Mouse (Mus musculus) embryonic facial prominence, embryonic 15.5 days (tissue): ENCODE data around the gene Sec14l4. TPM values are rescaled to one million over a fixed set of nuclear protein-coding genes. Genes with fewer than 3 reads are reported as not detected.

ENCODE experiments used
- ATAC-seq: fragments of 200-750 bp; cut with Nextera tagmentation; 2 replicates; pipeline ENCODE4 v1.8.0; 2017; ENCODE audit warnings: low read depth, moderate TSS enrichment; ENCODE audit not compliant: insufficient number of reproducible peaks, low FRiP score, low TSS enrichment
- H3K27ac ChIP-seq: fragments of 300-500 bp; sonication (generic); replicated peaks from 2 replicates; pipeline ENCODE4 v1.5.1; 2015; ENCODE audit warnings: mild to moderate bottlenecking, inconsistent platforms
- H3K27me3 ChIP-seq: fragments of 300-500 bp; sonication (generic); 2 replicates; pipeline ENCODE4 v1.6.1; 2015; ENCODE audit warnings: inconsistent platforms
- H3K36me3 ChIP-seq: fragments of 300-500 bp; sonication (generic); 2 replicates; pipeline ENCODE4 v1.6.1; 2015; ENCODE audit warnings: mild to moderate bottlenecking, inconsistent platforms
- H3K4me1 ChIP-seq: fragments of 300-500 bp; sonication (generic); 2 replicates; pipeline ENCODE4 v1.6.1; 2015; ENCODE audit warnings: inconsistent platforms
- H3K4me2 ChIP-seq: fragments of 300-500 bp; sonication (generic); replicated peaks from 2 replicates; pipeline ENCODE4 v1.6.1; 2015; ENCODE audit warnings: mild to moderate bottlenecking, inconsistent platforms
- H3K4me3 ChIP-seq: fragments of 300-500 bp; sonication (generic); replicated peaks from 2 replicates; pipeline ENCODE4 v1.5.1; 2015; ENCODE audit warnings: mild to moderate bottlenecking, inconsistent platforms
- H3K9ac ChIP-seq: fragments of 300-500 bp; sonication (generic); 2 replicates; pipeline ENCODE4 v1.6.1; 2015; ENCODE audit warnings: inconsistent platforms
- H3K9me3 ChIP-seq: fragments of 300-500 bp; sonication (generic); replicated peaks from 2 replicates; pipeline ENCODE4 v1.6.1; 2016; ENCODE audit warnings: inconsistent platforms
- WGBS: fragments of 180-500 bp; shearing (Covaris S2); methylation state at CpG from one replicate; pipeline ENCODE4 v1.1.7; 2015; 5-methylcytosine and 5-hydroxymethylcytosine counted together
- polyA plus RNA-seq: library from polyadenylated mRNA; unstranded; fragments of >200 nt; fragmentation: Nextera tagmentation; extraction: Ambion mirVana; gene quantifications from 2 replicates; pipeline ENCODE4 v1.2.1, GENCODE M21; 2015

Sec14l4 gene
- polyA plus RNA-seq, 1 experiment from 2014 or later = 0.94 TPM

- WGBS = 64% methylated on average over 4 of the region's 4 CpGs
- no peak overlapping the region for H3K4me3 ChIP-seq
Observed at GRCm38 (mm10) chr11:4029343-4029742, 1.9 kb upstream of the Sec14l4 start.

GRCm38 (mm10) chr11:4031961-4032360, 699 bp downstream of the Sec14l4 start:
- ATAC-seq = no peak
- no peak overlapping the region for H3K27ac ChIP-seq
- WGBS = 27% methylated on average over 12 of the region's 12 CpGs

More at GRCm38 (mm10) chr11:4029343-4029742, 1.9 kb upstream of the Sec14l4 start:
- H3K9me3 ChIP-seq = no peaks in the 10 kb centered on the region
- H3K27ac ChIP-seq = no peak overlapping the region
- H3K27me3 ChIP-seq = peaks cover 3% of the 10 kb centered on the region; the same call in 1 of the 2 replicates
- H3K9ac ChIP-seq = no peak overlapping the region
- no peak overlapping the region for H3K4me2 ChIP-seq
- no peaks in the 10 kb centered on the region for H3K4me1 ChIP-seq
- ATAC-seq = no peak
- H3K36me3 ChIP-seq = no peaks in the 10 kb centered on the region

GRCm38 (mm10) chr11:4033471-4033870, 2.2 kb downstream of the Sec14l4 start:
- ATAC-seq = no peak
- no peaks in the 10 kb centered on the region for H3K36me3 ChIP-seq
- no peaks in the 10 kb centered on the region for H3K9me3 ChIP-seq
- H3K27me3 ChIP-seq = peaks cover 3% of the 10 kb centered on the region; the same call in 1 of the 2 replicates
- no peak overlapping the region for H3K4me3 ChIP-seq
- no peak overlapping the region for H3K4me2 ChIP-seq
- no peaks in the 10 kb centered on the region for H3K4me1 ChIP-seq
- H3K9ac ChIP-seq = no peak overlapping the region
- WGBS = 69% methylated on average over 7 of the region's 7 CpGs
- H3K27ac ChIP-seq = no peak overlapping the region

More at GRCm38 (mm10) chr11:4031961-4032360, 699 bp downstream of the Sec14l4 start:
- H3K36me3 ChIP-seq = no peaks in the 10 kb centered on the region
- no peaks in the 10 kb centered on the region for H3K9me3 ChIP-seq
- H3K4me3 ChIP-seq = no peak overlapping the region; the same call in 1 of the 2 replicates
- H3K4me2 ChIP-seq = no peak overlapping the region
- no peak overlapping the region for H3K9ac ChIP-seq
- peaks cover 3% of the 10 kb centered on the region; the same call in 1 of the 2 replicates for H3K27me3 ChIP-seq
- no peaks in the 10 kb centered on the region for H3K4me1 ChIP-seq

DNA sequence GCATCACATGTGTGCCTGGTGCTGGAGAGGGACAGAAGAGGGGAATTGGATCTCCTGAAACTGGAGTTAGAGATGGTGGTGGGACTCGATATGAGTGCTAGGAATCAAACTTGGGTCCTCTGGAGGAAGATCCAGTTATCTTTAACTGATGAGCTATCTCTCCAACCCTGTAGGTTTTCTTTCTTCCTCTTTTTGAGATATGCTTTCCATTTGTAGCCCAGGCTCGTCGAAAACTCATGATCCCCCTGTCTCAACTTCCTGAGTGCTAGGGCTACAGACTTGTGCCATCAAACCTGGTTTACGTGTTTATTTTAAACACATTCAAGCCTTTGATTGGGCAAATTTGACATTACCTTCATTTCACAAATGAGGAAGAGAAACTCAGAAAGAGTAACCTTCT, 2.9 kb downstream of the Sec14l4 start:
- peaks cover 3% of the 10 kb centered on the region; the same call in 1 of the 2 replicates for H3K27me3 ChIP-seq
- H3K4me1 ChIP-seq = no peaks in the 10 kb centered on the region
- no peak overlapping the region for H3K9ac ChIP-seq
- ATAC-seq = no peak
- no peaks in the 10 kb centered on the region for H3K36me3 ChIP-seq
- whole genome bisulfite sequencing = 88% methylated on average over 4 of the region's 4 CpGs
- no peak overlapping the region for H3K27ac ChIP-seq
- H3K4me2 ChIP-seq = no peak overlapping the region
- no peak overlapping the region for H3K4me3 ChIP-seq
- no peaks in the 10 kb centered on the region for H3K9me3 ChIP-seq

- Histone ChIP-seq H3K9ac (no peak overlapping the region), H3K36me3 (no peaks in the 10 kb centered on the region), H3K27me3 (peaks cover 3% of the 10 kb centered on the region; the same call in 1 of the 2 replicates), H3K4me2 (no peak overlapping the region), H3K27ac (no peak overlapping the region), H3K9me3 (no peaks in the 10 kb centered on the region), H3K4me1 (no peaks in the 10 kb centered on the region), H3K4me3 (no peak overlapping the region)
- ATAC-seq = no peak
- WGBS = 71% methylated on average over 18 of the region's 18 CpGs
Observed at GRCm38 (mm10) chr11:4035116-4035892, 4.0 kb downstream of the Sec14l4 start.

DNA sequence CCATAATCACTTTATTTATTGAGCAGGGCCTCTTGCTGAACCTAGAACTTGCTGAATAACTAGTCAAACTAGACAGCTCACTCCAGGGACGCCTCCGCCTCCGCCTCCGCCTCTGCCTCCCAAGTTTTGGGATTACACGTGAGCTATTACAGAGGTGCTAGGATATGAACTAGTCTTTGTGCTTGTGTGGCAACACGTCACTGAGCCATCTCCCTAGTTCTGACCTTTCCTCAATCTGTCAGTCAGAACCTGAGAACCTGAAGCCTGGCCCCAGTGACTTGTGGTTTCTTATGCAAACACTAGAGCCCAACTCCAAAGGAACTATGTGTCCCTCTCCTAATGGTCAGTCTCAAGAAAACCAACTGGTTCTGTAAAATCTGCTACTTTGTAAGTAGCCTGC, 4.7 kb downstream of the Sec14l4 start:
- 81% methylated on average over 6 of the region's 6 CpGs for WGBS

DNA sequence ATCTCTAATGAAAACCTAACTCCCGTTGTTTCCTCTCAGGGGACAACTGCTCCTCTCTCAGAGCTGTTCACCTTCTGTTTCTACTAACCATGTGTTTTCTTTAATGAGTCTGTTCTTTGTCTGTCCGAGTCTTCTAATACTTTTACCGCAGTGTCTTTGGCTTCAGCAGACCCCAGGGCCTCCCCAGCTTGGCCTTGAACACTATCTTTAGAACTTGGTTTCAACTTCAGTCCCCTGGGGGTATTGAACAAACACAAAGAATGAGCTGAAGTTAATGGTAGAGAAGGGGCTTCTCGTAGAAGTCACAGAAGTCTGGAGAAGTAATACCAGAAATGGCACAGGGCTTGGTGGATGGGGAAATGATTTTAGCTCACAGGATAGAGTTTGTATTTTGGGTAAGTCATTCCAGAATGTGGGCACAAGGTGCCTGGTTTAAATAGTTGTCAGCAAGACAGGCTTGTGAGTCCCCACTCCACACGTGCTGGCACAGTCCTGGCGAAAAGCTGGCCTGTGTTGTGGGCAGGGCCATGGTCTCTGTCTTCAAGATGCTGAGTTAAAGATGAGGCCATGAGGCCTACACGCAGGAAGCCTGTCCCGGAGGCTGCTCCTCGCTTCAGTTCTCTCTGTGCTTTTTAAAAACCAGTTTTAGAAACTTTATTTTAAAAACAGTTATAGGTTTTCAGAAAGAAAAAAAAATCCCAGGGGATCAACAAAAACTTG, 5.3 kb downstream of the Sec14l4 start:
- H3K4me1 ChIP-seq = no peaks in the 10 kb centered on the region
- H3K27me3 ChIP-seq = peaks cover 3% of the 10 kb centered on the region; the same call in 1 of the 2 replicates
- no peak overlapping the region for H3K9ac ChIP-seq
- no peak overlapping the region for H3K4me2 ChIP-seq
- H3K36me3 ChIP-seq = no peaks in the 10 kb centered on the region
- ATAC-seq = no peak
- H3K27ac ChIP-seq = no peak overlapping the region
- H3K4me3 ChIP-seq = no peak overlapping the region
- WGBS = 49% methylated on average over 9 of the region's 9 CpGs
- no peaks in the 10 kb centered on the region for H3K9me3 ChIP-seq

More for the DNA sequence above, 4.7 kb downstream of the Sec14l4 start:
- no peak for ATAC-seq
- Histone ChIP-seq H3K9me3 (no peaks in the 10 kb centered on the region), H3K27ac (no peak overlapping the region), H3K36me3 (no peaks in the 10 kb centered on the region), H3K4me2 (no peak overlapping the region), H3K4me1 (no peaks in the 10 kb centered on the region), H3K4me3 (no peak overlapping the region), H3K27me3 (peaks cover 3% of the 10 kb centered on the region; the same call in 1 of the 2 replicates), H3K9ac (no peak overlapping the region)

GRCm38 (mm10) chr11:4039951-4040350, 8.7 kb downstream of the Sec14l4 start:
- Histone ChIP-seq H3K4me2 (no peak overlapping the region), H3K36me3 (no peaks in the 10 kb centered on the region), H3K9ac (no peak overlapping the region), H3K27me3 (no peaks in the 10 kb centered on the region), H3K4me1 (no peaks in the 10 kb centered on the region), H3K27ac (no peak overlapping the region), H3K9me3 (no peaks in the 10 kb centered on the region), H3K4me3 (no peak overlapping the region)
- ATAC-seq = no peak
- 93% methylated on average over 4 of the region's 4 CpGs for WGBS

- Histone ChIP-seq H3K36me3 (no peaks in the 10 kb centered on the region), H3K9me3 (no peaks in the 10 kb centered on the region), H3K4me2 (no peak overlapping the region), H3K9ac (no peak overlapping the region), H3K27me3 (no peaks in the 10 kb centered on the region), H3K4me1 (no peaks in the 10 kb centered on the region), H3K4me3 (no peak overlapping the region), H3K27ac (no peak overlapping the region)
- WGBS = 76% methylated on average over 6 of the region's 6 CpGs
- ATAC-seq = no peak
Observed at GRCm38 (mm10) chr11:4041123-4041625, 9.9 kb downstream of the Sec14l4 start.

DNA sequence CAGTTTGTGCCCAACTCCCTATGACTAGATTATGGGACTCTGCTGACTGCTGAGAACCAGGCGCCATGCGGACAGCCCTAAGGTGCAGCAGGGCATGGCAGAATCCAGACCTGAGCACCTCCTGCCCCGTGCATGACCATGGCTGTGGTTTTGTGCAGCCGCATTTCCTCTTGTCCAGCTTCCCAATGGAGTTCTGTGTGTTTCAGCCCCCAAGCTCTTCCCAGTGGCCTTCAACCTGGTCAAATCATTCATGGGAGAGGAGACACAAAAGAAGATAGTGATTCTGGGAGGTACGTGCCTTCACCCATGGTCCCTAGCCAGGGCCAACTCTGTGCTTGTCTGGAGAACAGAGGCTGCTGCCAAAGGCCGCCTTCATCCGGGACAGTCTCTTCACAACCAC, 11.8 kb downstream of the Sec14l4 start:
- WGBS = 88% methylated on average over 7 of the region's 7 CpGs
- Histone ChIP-seq H3K27ac (no peak overlapping the region), H3K36me3 (no peaks in the 10 kb centered on the region), H3K4me3 (no peak overlapping the region), H3K9me3 (no peaks in the 10 kb centered on the region), H3K27me3 (no peaks in the 10 kb centered on the region), H3K4me1 (no peaks in the 10 kb centered on the region), H3K9ac (no peak overlapping the region), H3K4me2 (no peak overlapping the region)
- no peak for ATAC-seq

GRCm38 (mm10) chr11:4046526-4046925, 15.3 kb downstream of the Sec14l4 start:
- no peak overlapping the region for H3K9ac ChIP-seq
- ATAC-seq = no peak
- H3K9me3 ChIP-seq = no peaks in the 10 kb centered on the region
- H3K4me1 ChIP-seq = no peaks in the 10 kb centered on the region
- H3K36me3 ChIP-seq = no peaks in the 10 kb centered on the region
- no peaks in the 10 kb centered on the region for H3K27me3 ChIP-seq
- 69% methylated on average over 5 of the region's 5 CpGs for WGBS
- H3K4me2 ChIP-seq = no peak overlapping the region
- no peak overlapping the region for H3K4me3 ChIP-seq
- H3K27ac ChIP-seq = no peak overlapping the region
